Mouse (Mus musculus) NIH3T3 (cell line): Measurements from ENCODE around the gene Nipa2.
A peak's percentile ranks its signal among the peaks of the same experiment; 100 is the strongest.
"Not testable (repeated sequence)": the region's sequence is repeated elsewhere in the genome, so short reads cannot be mapped to it uniquely, and the experiment has no call there.

ENCODE experiments used
- DNase-seq: peaks from one replicate; pipeline ENCODE4 v3.0.0-alpha.2; 2012; ENCODE audit warnings: low read depth

Nipa2 gene

GRCm38 (mm10) chr7:55935025-55935424 lies 27.3 kb downstream of the Nipa2 start:
- DNase-seq = no peak

GRCm38 (mm10) chr7:55928649-55929048 lies 33.6 kb downstream of the Nipa2 start:
- no peak for DNase-seq

- no peak for DNase-seq
These were observed 35.0 kb downstream of the Nipa2 start for GRCm38 (mm10) chr7:55927262-55927661.

GRCm38 (mm10) chr7:55918365-55918764 lies 43.9 kb downstream of the Nipa2 start:
- DNase-seq = not testable (repeated sequence)

GRCm38 (mm10) chr7:55912118-55912517 lies 50.2 kb downstream of the Nipa2 start:
- DNase-seq = no peak

- DNase-seq = no peak
These were observed 50.9 kb downstream of the Nipa2 start for GRCm38 (mm10) chr7:55911371-55911770.

- no peak for DNase-seq
These were observed 51.9 kb downstream of the Nipa2 start for GRCm38 (mm10) chr7:55910356-55910755.

GRCm38 (mm10) chr7:55909519-55909918 lies 52.8 kb downstream of the Nipa2 start:
- DNase-seq = no peak

GRCm38 (mm10) chr7:55905449-55905848 lies 56.8 kb downstream of the Nipa2 start:
- DNase-seq = no peak

- peak; percentile 63 for DNase-seq
These were observed 58.5 kb downstream of the Nipa2 start for GRCm38 (mm10) chr7:55903766-55904165.

GRCm38 (mm10) chr7:55891797-55892196 lies 70.5 kb downstream of the Nipa2 start:
- DNase-seq = no peak

GRCm38 (mm10) chr7:55890731-55891130 lies 71.5 kb downstream of the Nipa2 start:
- DNase-seq = no peak

GRCm38 (mm10) chr7:55889996-55890395 lies 72.3 kb downstream of the Nipa2 start:
- no peak for DNase-seq

- DNase-seq = no peak
These were observed 73.7 kb downstream of the Nipa2 start for GRCm38 (mm10) chr7:55888603-55889002.
